Mouse (Mus musculus) layer of hippocampus, adult 9-11 months (tissue): Measurements from ENCODE around the gene Lca5.

Experiments
- DNase-seq: peaks from one replicate; pipeline ENCODE4 v3.0.0; 2022

Lca5 gene

GRCm38 (mm10) chr9:83440392-83441357, at the start of gene Lca5:
Lca5 (minus strand) TSS chr9:83441127.
- peak; percentile 97 for DNase-seq

GRCm38 (mm10) chr9:83488491-83489210, 47.7 kb upstream of the Lca5 start:
- DNase-seq = peak; percentile 37

GRCm38 (mm10) chr9:83487771-83488470, 47.0 kb upstream of the Lca5 start:
- peak; percentile 72 for DNase-seq

GRCm38 (mm10) chr9:83485966-83486365, 45.0 kb upstream of the Lca5 start:
- DNase-seq = no peak

- DNase-seq = no peak
Observed at GRCm38 (mm10) chr9:83485357-83485756, 44.4 kb upstream of the Lca5 start.

- no peak for DNase-seq
Observed at GRCm38 (mm10) chr9:83483419-83483818, 42.5 kb upstream of the Lca5 start.

GRCm38 (mm10) chr9:83482176-83482949, 41.4 kb upstream of the Lca5 start:
- no peak for DNase-seq

- no peak for DNase-seq
Observed at GRCm38 (mm10) chr9:83469871-83470270, 28.9 kb upstream of the Lca5 start.

- peak; percentile 38 for DNase-seq
Observed at GRCm38 (mm10) chr9:83447771-83448170, 6.8 kb upstream of the Lca5 start.

- DNase-seq = no peak
Observed at GRCm38 (mm10) chr9:83447176-83447575, 6.2 kb upstream of the Lca5 start.

- DNase-seq = no peak
Observed at GRCm38 (mm10) chr9:83437621-83438020, 3.3 kb downstream of the Lca5 start.

- DNase-seq = no peak
Observed at GRCm38 (mm10) chr9:83434489-83434888, 6.4 kb downstream of the Lca5 start.

- DNase-seq = no peak
Observed at GRCm38 (mm10) chr9:83433661-83434060, 7.3 kb downstream of the Lca5 start.

GRCm38 (mm10) chr9:83427926-83428325, 13.0 kb downstream of the Lca5 start:
- DNase-seq = no peak

- DNase-seq = no peak
Observed at GRCm38 (mm10) chr9:83418965-83419364, 22.0 kb downstream of the Lca5 start.

- no peak for DNase-seq
Observed at GRCm38 (mm10) chr9:83413046-83413445, 27.9 kb downstream of the Lca5 start.

GRCm38 (mm10) chr9:83405150-83405549, 35.8 kb downstream of the Lca5 start:
- no peak for DNase-seq

GRCm38 (mm10) chr9:83400783-83401182, 40.1 kb downstream of the Lca5 start:
- DNase-seq = no peak

- no peak for DNase-seq
Observed at GRCm38 (mm10) chr9:83399414-83399813, 41.5 kb downstream of the Lca5 start.

- no peak for DNase-seq
Observed at GRCm38 (mm10) chr9:83398260-83398659, 42.7 kb downstream of the Lca5 start.

GRCm38 (mm10) chr9:83395456-83395855, 45.5 kb downstream of the Lca5 start:
- no peak for DNase-seq

- DNase-seq = no peak
Observed at GRCm38 (mm10) chr9:83391996-83392395, 48.9 kb downstream of the Lca5 start.
